Mouse (Mus musculus): ENCODE results near the gene Flrt3. TPM values are rescaled to one million over a fixed set of nuclear protein-coding genes. Genes with fewer than 3 reads are reported as not detected.

Gene Flrt3
- total and polyA plus RNA-seq, 3 experiments = under 0.01 to 0.23 TPM; not detected in 1

- no peaks in the 10 kb centered on the region for H3K27me3 ChIP-seq (ENCODE audit: insufficient read depth, low read length)
- DNase-seq (ENCODE audit: low spot score) = no peak
- H3K4me1 ChIP-seq (ENCODE audit: insufficient read depth, low read depth, low read length) = no peaks in the 10 kb centered on the region
- no peak for ATAC-seq (ENCODE audit: extremely low read depth, insufficient number of reproducible peaks, low FRiP score, poor library complexity, severe bottlenecking)
- no peaks in the 10 kb centered on the region for H3K36me3 ChIP-seq (replicated peaks)
- H3K9me3 ChIP-seq (replicated peaks) = no peaks in the 10 kb centered on the region
- TF ChIP-seq CTCF (IDR thresholded peaks at IDR 0.05; ENCODE audit: low read depth, low read length) (no peak), GATA1 (IDR thresholded peaks at IDR 0.05; ENCODE audit: borderline replicate concordance, low read length) (no peak), TAL1 (conservative IDR thresholded peaks at IDR 0.05; ENCODE audit: low read depth, low read length) (no peak), GATA2 (IDR thresholded peaks at IDR 0.05; ENCODE audit: borderline replicate concordance, low read depth, low read length) (no peak), POLR2AphosphoS5 (IDR thresholded peaks at IDR 0.05; ENCODE audit: insufficient replicate concordance, low read depth, low read length) (no peak)
- H3K4me3 ChIP-seq (ENCODE audit: low read depth, low read length) = no peak overlapping the region
Observed at GRCm38 (mm10) chr2:140615451-140615850, 55.8 kb downstream of the Flrt3 start.
